Mouse (Mus musculus): ENCODE data around the gene Il17rd.

Gene Il17rd

GRCm38 (mm10) chr14:27094247-27094646 is 55.5 kb downstream of the Il17rd start:
- DNase-seq (ENCODE audit: low spot score in 2 of 2), result no peak

GRCm38 (mm10) chr14:27096133-27096532 is 57.4 kb downstream of the Il17rd start:
- no peak for DNase-seq (ENCODE audit: low spot score in 2 of 2)

- DNase-seq (ENCODE audit: low spot score in 2 of 2), result peak; percentile 61 to 71
Measured at GRCm38 (mm10) chr14:27096779-27097178, 58.0 kb downstream of the Il17rd start.

- no peak for DNase-seq (ENCODE audit: low spot score in 2 of 2)
Measured at GRCm38 (mm10) chr14:27101735-27102134, 63.0 kb downstream of the Il17rd start.

- peak in 1 of 2 experiments; percentile 36 for DNase-seq (ENCODE audit: low spot score in 2 of 2)
Measured at GRCm38 (mm10) chr14:27102720-27103119, 64.0 kb downstream of the Il17rd start.

GRCm38 (mm10) chr14:27105731-27106457 is 67.2 kb downstream of the Il17rd start:
- DNase-seq (ENCODE audit: low spot score in 2 of 2), result peak in 1 of 2 experiments; percentile 62

- no peak for DNase-seq (ENCODE audit: low spot score in 2 of 2)
Measured at GRCm38 (mm10) chr14:27108748-27109504, 70.2 kb downstream of the Il17rd start.

- no peak for DNase-seq (ENCODE audit: low spot score in 2 of 2)
Measured at GRCm38 (mm10) chr14:27114362-27115274, 75.9 kb downstream of the Il17rd start, which contains the start of gene Arhgef3. Arhgef3 (plus strand) TSS chr14:27114899.

GRCm38 (mm10) chr14:27115275-27115660 is 76.5 kb downstream of the Il17rd start:
- no peak for DNase-seq (ENCODE audit: low spot score in 2 of 2)

GRCm38 (mm10) chr14:27115991-27116390 is 77.2 kb downstream of the Il17rd start:
- DNase-seq (ENCODE audit: low spot score in 2 of 2), result no peak

- no peak for DNase-seq (ENCODE audit: low spot score in 2 of 2)
Measured at GRCm38 (mm10) chr14:27116577-27117165, 77.9 kb downstream of the Il17rd start.

GRCm38 (mm10) chr14:27118546-27118945 is 79.8 kb downstream of the Il17rd start:
- no peak for DNase-seq (ENCODE audit: low spot score in 2 of 2)

GRCm38 (mm10) chr14:27122646-27123045 is 83.9 kb downstream of the Il17rd start:
- DNase-seq (ENCODE audit: low spot score in 2 of 2), result no peak

- no peak for DNase-seq (ENCODE audit: low spot score in 2 of 2)
Measured at GRCm38 (mm10) chr14:27123543-27123942, 84.8 kb downstream of the Il17rd start.

GRCm38 (mm10) chr14:27130031-27130430 is 91.3 kb downstream of the Il17rd start:
- DNase-seq (ENCODE audit: low spot score in 2 of 2), result no peak

GRCm38 (mm10) chr14:27130676-27131075 is 91.9 kb downstream of the Il17rd start:
- no peak for DNase-seq (ENCODE audit: low spot score in 2 of 2)

GRCm38 (mm10) chr14:27131521-27131920 is 92.8 kb downstream of the Il17rd start:
- no peak for DNase-seq (ENCODE audit: low spot score in 2 of 2)

GRCm38 (mm10) chr14:27138891-27139290 is 100.2 kb downstream of the Il17rd start:
- no peak for DNase-seq (ENCODE audit: low spot score in 2 of 2)

GRCm38 (mm10) chr14:27139968-27140367 is 101.2 kb downstream of the Il17rd start:
- DNase-seq (ENCODE audit: low spot score in 2 of 2), result peak in 1 of 2 experiments; percentile 13

GRCm38 (mm10) chr14:27141486-27141885 is 102.7 kb downstream of the Il17rd start:
- no peak for DNase-seq (ENCODE audit: low spot score in 2 of 2)

- DNase-seq (ENCODE audit: low spot score in 2 of 2), result no peak
Measured at GRCm38 (mm10) chr14:27142680-27143079, 103.9 kb downstream of the Il17rd start.
